Mouse (Mus musculus): ENCODE measurements around the gene Hoxd10. TPM values are rescaled to one million over a fixed set of nuclear protein-coding genes. Genes with fewer than 3 reads are reported as not detected.
A peak's percentile ranks its signal among the peaks of the same experiment; 100 is the strongest.

Hoxd10 gene
- polyA plus RNA-seq, 1 experiment from 2014 or later = not detected

- no peaks in the 10 kb centered on the region for H3K9me3 ChIP-seq (replicated peaks)
- 3% methylated on average over 2 of the region's 2 CpGs for WGBS
- H3K27ac ChIP-seq (replicated peaks) = no peak overlapping the region
- peaks cover 10% of the 10 kb centered on the region; the same call in 1 of the 2 replicates for H3K4me1 ChIP-seq
- no peak for DNase-seq (ENCODE audit: low spot score)
- H3K27me3 ChIP-seq (ENCODE audit: low read depth, poor library complexity, severe bottlenecking) = peaks cover 100% of the 10 kb centered on the region
- H3K36me3 ChIP-seq = no peaks in the 10 kb centered on the region
- H3K4me3 ChIP-seq = no peak overlapping the region
Measured at GRCm38 (mm10) chr2:74739476-74739800, 47.7 kb downstream of the Hoxd10 start.

DNA sequence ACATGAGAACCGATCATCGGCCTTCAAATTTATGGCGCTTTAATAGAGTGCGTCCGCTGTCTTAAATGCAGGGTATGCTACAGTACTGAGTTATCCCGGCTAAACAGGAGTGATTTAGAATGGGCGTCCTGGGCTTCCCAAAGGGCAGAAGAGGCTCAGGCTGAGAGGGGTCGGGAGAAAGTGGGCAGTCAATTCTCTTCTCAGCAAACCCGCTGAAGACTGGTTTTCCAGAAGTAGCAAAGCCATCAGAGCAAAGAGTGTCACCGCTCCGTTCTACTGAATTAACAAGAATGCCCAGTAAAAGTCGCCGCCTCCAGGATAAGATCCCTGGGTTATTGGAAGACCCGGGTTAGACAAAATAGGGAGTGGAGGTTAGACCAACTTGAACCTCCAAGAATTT is 48.1 kb downstream of the Hoxd10 start:
- Histone ChIP-seq H3K9me3 (replicated peaks) (no peaks in the 10 kb centered on the region), H3K4me3 (no peak overlapping the region), H3K27me3 (ENCODE audit: low read depth, poor library complexity, severe bottlenecking) (peaks cover 100% of the 10 kb centered on the region), H3K4me1 (peaks cover 10% of the 10 kb centered on the region; the same call in 1 of the 2 replicates), H3K36me3 (no peaks in the 10 kb centered on the region), H3K27ac (replicated peaks) (no peak overlapping the region)
- 2% methylated on average over 14 of the region's 14 CpGs for WGBS
- DNase-seq (ENCODE audit: low spot score) = no peak

DNA sequence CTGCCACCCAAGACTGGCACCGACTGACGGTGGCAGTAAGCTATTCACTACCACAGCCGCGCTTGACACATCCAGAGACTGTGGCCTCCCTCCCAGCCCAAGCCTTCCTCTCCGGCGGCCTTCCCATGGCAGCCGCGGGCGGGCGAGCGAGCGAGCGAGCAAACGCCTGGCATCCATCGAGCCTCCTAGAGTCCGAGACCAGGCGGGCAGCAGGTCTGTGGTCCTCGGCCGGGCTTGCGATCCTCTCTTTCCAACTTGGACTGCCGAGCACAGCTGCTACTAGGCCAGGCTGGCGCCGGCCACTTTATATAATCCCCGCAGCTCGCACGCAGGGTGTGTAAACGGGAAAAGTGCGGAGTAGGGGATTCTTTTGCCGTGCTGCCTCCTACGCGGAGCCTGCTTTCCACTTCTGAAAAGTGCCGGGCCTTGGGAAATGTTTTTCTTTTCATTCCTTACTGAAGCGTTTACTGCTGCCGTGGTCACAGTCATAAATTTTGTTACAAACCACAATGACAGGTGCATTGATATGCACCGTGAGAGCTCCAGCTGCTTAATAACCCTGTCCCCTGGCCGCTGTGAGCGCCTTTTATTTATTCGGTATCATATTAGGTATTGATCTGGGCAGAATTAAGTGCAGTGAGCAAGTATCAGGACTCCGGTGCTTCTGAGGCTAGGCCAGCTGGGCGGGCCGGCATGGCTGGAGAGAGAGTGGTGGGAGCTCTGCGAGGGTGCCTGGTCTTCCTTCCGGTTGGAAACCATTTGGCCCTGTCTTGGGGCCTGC is 48.8 kb downstream of the Hoxd10 start:
- Histone ChIP-seq H3K27me3 (ENCODE audit: low read depth, poor library complexity, severe bottlenecking) (peaks cover 100% of the 10 kb centered on the region), H3K27ac (replicated peaks) (no peak overlapping the region), H3K4me3 (no peak overlapping the region), H3K9me3 (replicated peaks) (no peaks in the 10 kb centered on the region), H3K4me1 (peaks cover 10% of the 10 kb centered on the region; the same call in 1 of the 2 replicates), H3K36me3 (no peaks in the 10 kb centered on the region)
- 1% methylated on average over 43 of the region's 43 CpGs for WGBS
- peak; percentile 64 for DNase-seq (ENCODE audit: low spot score)

GRCm38 (mm10) chr2:74741252-74741978 is 49.7 kb downstream of the Hoxd10 start:
- peaks cover 100% of the 10 kb centered on the region for H3K27me3 ChIP-seq (ENCODE audit: low read depth, poor library complexity, severe bottlenecking)
- H3K9me3 ChIP-seq (replicated peaks) = no peaks in the 10 kb centered on the region
- H3K4me3 ChIP-seq = no peak overlapping the region
- WGBS = 23% methylated on average over 2 of the region's 3 CpGs
- DNase-seq (ENCODE audit: low spot score) = peak; percentile 31
- peaks cover 3% of the 10 kb centered on the region for H3K4me1 ChIP-seq
- H3K36me3 ChIP-seq = no peaks in the 10 kb centered on the region
- no peak overlapping the region for H3K27ac ChIP-seq (replicated peaks)

GRCm38 (mm10) chr2:74741979-74742277 is 50.2 kb downstream of the Hoxd10 start:
- DNase-seq (ENCODE audit: low spot score) = no peak
- Histone ChIP-seq H3K27ac (replicated peaks) (no peak overlapping the region), H3K36me3 (no peaks in the 10 kb centered on the region), H3K4me1 (peaks cover 8% of the 10 kb centered on the region), H3K9me3 (replicated peaks) (no peaks in the 10 kb centered on the region), H3K4me3 (no peak overlapping the region), H3K27me3 (ENCODE audit: low read depth, poor library complexity, severe bottlenecking) (peaks cover 100% of the 10 kb centered on the region)

MicroRNAs within 50 kb of the gene (microRNA counts, 519-probe panel; counts per million panel counts)
- microRNA mmu-miR-10b = not detected

Small RNAs within 50 kb of the gene (microRNA-seq; reads per million reads assigned to microRNA genes)
- gene Gm44463 (not detected), gene Mir10b (147 reads per million, percentile 55 among the genes with 10 or more reads in this experiment)

Other genes starting within 250 kb of the Hoxd10 start
- gene Lnpk, start 112.5 kb upstream of the Hoxd10 start, polyA plus RNA-seq (2016; fragmentation: Nextera tagmentation; extraction: Ambion mirVana) = 40.4 and 47.0 TPM in 2 replicates
- 0.17 and 0.50 TPM in 2 replicates for gene Evx2, start 32.4 kb upstream of the Hoxd10 start, polyA plus RNA-seq (2016; fragmentation: Nextera tagmentation; extraction: Ambion mirVana)
- gene Hoxd13, start 23.6 kb upstream of the Hoxd10 start, polyA plus RNA-seq (2016; fragmentation: Nextera tagmentation; extraction: Ambion mirVana) = 0.05 TPM in 1 of 2 replicates, not detected in the other
- gene Hoxd12, start 16.9 kb upstream of the Hoxd10 start, polyA plus RNA-seq (2016; fragmentation: Nextera tagmentation; extraction: Ambion mirVana) = not detected in 2 replicates
- gene Hoxd11, start 12.4 kb upstream of the Hoxd10 start, polyA plus RNA-seq (2016; fragmentation: Nextera tagmentation; extraction: Ambion mirVana) = not detected in 2 replicates
- gene Hoxd9, start 5.8 kb downstream of the Hoxd10 start, polyA plus RNA-seq (2016; fragmentation: Nextera tagmentation; extraction: Ambion mirVana) = not detected in 2 replicates
- not detected in 2 replicates for gene Hoxd8, start 12.7 kb downstream of the Hoxd10 start, polyA plus RNA-seq (2016; fragmentation: Nextera tagmentation; extraction: Ambion mirVana)
- 0.06 TPM in 1 of 2 replicates, not detected in the other for gene Hoxd3, start 20.0 kb downstream of the Hoxd10 start, polyA plus RNA-seq (2016; fragmentation: Nextera tagmentation; extraction: Ambion mirVana)
- gene Hoxd4, start 20.0 kb downstream of the Hoxd10 start, polyA plus RNA-seq (2016; fragmentation: Nextera tagmentation; extraction: Ambion mirVana) = not detected in 2 replicates
- gene Gm28230, start 34.8 kb downstream of the Hoxd10 start, polyA plus RNA-seq (2016; fragmentation: Nextera tagmentation; extraction: Ambion mirVana) = not detected in 2 replicates
- gene Hoxd1, start 71.1 kb downstream of the Hoxd10 start, polyA plus RNA-seq (2016; fragmentation: Nextera tagmentation; extraction: Ambion mirVana) = not detected in 2 replicates
- 106 and 107 TPM in 2 replicates for gene Mtx2, start 133.9 kb downstream of the Hoxd10 start, polyA plus RNA-seq (2016; fragmentation: Nextera tagmentation; extraction: Ambion mirVana)